Mouse (Mus musculus) heart, embryonic 12.5 days (tissue): ENCODE data around the gene Aunip. TPM values are rescaled to one million over a fixed set of nuclear protein-coding genes. Genes with fewer than 3 reads are reported as not detected.

ENCODE experiments used
- ATAC-seq: fragments of 200-750 bp; cut with Nextera tagmentation; 2 replicates; pipeline ENCODE4 v1.8.0; 2017; ENCODE audit warnings: moderate TSS enrichment, moderate library complexity; ENCODE audit not compliant: insufficient number of reproducible peaks, low FRiP score
- H3K27ac ChIP-seq: fragments of 300-500 bp; sonication (generic); 2 replicates; pipeline ENCODE4 v1.5.1; 2016; ENCODE audit warnings: mild to moderate bottlenecking, moderate library complexity; ENCODE audit not compliant: poor library complexity, severe bottlenecking
- H3K27me3 ChIP-seq: fragments of 300-500 bp; sonication (generic); replicated peaks from 2 replicates; pipeline ENCODE4 v1.6.1; 2016; ENCODE audit warnings: mild to moderate bottlenecking, moderate library complexity
- H3K36me3 ChIP-seq: fragments of 300-500 bp; sonication (generic); 2 replicates; pipeline ENCODE4 v1.6.1; 2016; ENCODE audit warnings: mild to moderate bottlenecking, moderate library complexity
- H3K4me1 ChIP-seq: fragments of 300-500 bp; sonication (generic); replicated peaks from 2 replicates; pipeline ENCODE4 v1.6.1; 2016; ENCODE audit warnings: mild to moderate bottlenecking
- H3K4me2 ChIP-seq: fragments of 300-500 bp; sonication (generic); 2 replicates; pipeline ENCODE4 v1.6.1; 2016; ENCODE audit warnings: mild to moderate bottlenecking, moderate library complexity
- H3K4me3 ChIP-seq: fragments of 300-500 bp; sonication (generic); 2 replicates; pipeline ENCODE4 v1.5.1; 2016; ENCODE audit warnings: mild to moderate bottlenecking
- H3K9ac ChIP-seq: fragments of 300-500 bp; sonication (generic); 2 replicates; pipeline ENCODE4 v1.6.1; 2016; ENCODE audit warnings: mild to moderate bottlenecking, moderate library complexity
- H3K9me3 ChIP-seq: fragments of 300-500 bp; sonication (generic); replicated peaks from 2 replicates; pipeline ENCODE4 v1.6.1; 2016; ENCODE audit warnings: mild to moderate bottlenecking, moderate library complexity
- WGBS: fragments of 180-500 bp; shearing (Covaris S2); methylation state at CpG from one replicate; pipeline ENCODE4 v1.1.7; 2016; 5-methylcytosine and 5-hydroxymethylcytosine counted together
- polyA plus RNA-seq: library from polyadenylated mRNA; unstranded; fragments of >200 nt; fragmentation: Nextera tagmentation; extraction: Ambion mirVana; gene quantifications from 2 replicates; pipeline ENCODE4 v1.2.1, GENCODE M21; 2016

Gene Aunip
- polyA plus RNA-seq, 1 experiment from 2014 or later = 12.0 TPM

GRCm38 (mm10) chr4:134557626-134558249 is 46.9 kb downstream of the Aunip start:
- H3K9me3 ChIP-seq = no peaks in the 10 kb centered on the region
- no peak overlapping the region for H3K4me3 ChIP-seq
- peaks cover 16% of the 10 kb centered on the region for H3K36me3 ChIP-seq
- H3K4me2 ChIP-seq = no peak overlapping the region
- H3K4me1 ChIP-seq = peaks cover 17% of the 10 kb centered on the region
- H3K9ac ChIP-seq = no peak overlapping the region
- H3K27me3 ChIP-seq = no peaks in the 10 kb centered on the region
- WGBS = 22% methylated on average over 16 of the region's 16 CpGs
- H3K27ac ChIP-seq = no peak overlapping the region
- no peak for ATAC-seq

GRCm38 (mm10) chr4:134558570-134559113 is 47.8 kb downstream of the Aunip start:
- ATAC-seq = no peak
- H3K4me1 ChIP-seq = peaks cover 17% of the 10 kb centered on the region

GRCm38 (mm10) chr4:134559154-134559553 is 48.4 kb downstream of the Aunip start:
- no peak for ATAC-seq
- Histone ChIP-seq H3K4me2 (no peak overlapping the region), H3K36me3 (peaks cover 30% of the 10 kb centered on the region), H3K27ac (no peak overlapping the region), H3K9me3 (no peaks in the 10 kb centered on the region), H3K27me3 (no peaks in the 10 kb centered on the region), H3K9ac (no peak overlapping the region), H3K4me1 (peaks cover 17% of the 10 kb centered on the region), H3K4me3 (no peak overlapping the region)
- 75% methylated on average over 7 of the region's 7 CpGs for WGBS

More at GRCm38 (mm10) chr4:134558570-134559113, 47.8 kb downstream of the Aunip start:
- H3K9me3 ChIP-seq = no peaks in the 10 kb centered on the region
- H3K4me2 ChIP-seq = no peak overlapping the region
- 52% methylated on average over 9 of the region's 9 CpGs for WGBS
- H3K27ac ChIP-seq = no peak overlapping the region
- H3K36me3 ChIP-seq = peaks cover 25% of the 10 kb centered on the region
- 0 out of 2 replicates have a peak overlapping the region, but pooled peaks have one; percentile 31 for H3K9ac ChIP-seq
- no peaks in the 10 kb centered on the region for H3K27me3 ChIP-seq
- no peak overlapping the region for H3K4me3 ChIP-seq

- Histone ChIP-seq H3K9me3 (peaks cover 3% of the 10 kb centered on the region; the same call in 1 of the 2 replicates), H3K4me1 (peaks cover 17% of the 10 kb centered on the region), H3K27ac (no peak overlapping the region), H3K36me3 (peaks cover 45% of the 10 kb centered on the region), H3K9ac (no peak overlapping the region), H3K4me2 (no peak overlapping the region), H3K27me3 (no peaks in the 10 kb centered on the region), H3K4me3 (no peak overlapping the region)
- 83% methylated on average over 8 of the region's 8 CpGs for WGBS
- ATAC-seq = no peak
Measured at GRCm38 (mm10) chr4:134560699-134561098, 49.9 kb downstream of the Aunip start.

- Histone ChIP-seq H3K4me3 (no peak overlapping the region), H3K4me2 (no peak overlapping the region), H3K27ac (no peak overlapping the region), H3K9ac (no peak overlapping the region), H3K4me1 (peaks cover 17% of the 10 kb centered on the region), H3K27me3 (no peaks in the 10 kb centered on the region), H3K36me3 (peaks cover 56% of the 10 kb centered on the region), H3K9me3 (peaks cover 3% of the 10 kb centered on the region; the same call in 1 of the 2 replicates)
- no peak for ATAC-seq
- WGBS = 86% methylated on average over 2 of the region's 2 CpGs
Measured at GRCm38 (mm10) chr4:134562014-134562413, 51.2 kb downstream of the Aunip start.

- H3K4me2 ChIP-seq = no peak overlapping the region
- 76% methylated on average over 16 of the region's 16 CpGs for WGBS
- H3K4me3 ChIP-seq = no peak overlapping the region
- peaks cover 6% of the 10 kb centered on the region; the same call in 1 of the 2 replicates for H3K4me1 ChIP-seq
- no peak overlapping the region for H3K27ac ChIP-seq
- no peak for ATAC-seq
- H3K27me3 ChIP-seq = no peaks in the 10 kb centered on the region
- peaks cover 3% of the 10 kb centered on the region; the same call in 1 of the 2 replicates for H3K9me3 ChIP-seq
- H3K36me3 ChIP-seq = peaks cover 70% of the 10 kb centered on the region
- H3K9ac ChIP-seq = no peak overlapping the region
Measured at GRCm38 (mm10) chr4:134563624-134564023, 52.8 kb downstream of the Aunip start.

- 74% methylated on average over 6 of the region's 6 CpGs for WGBS
Measured at GRCm38 (mm10) chr4:134564093-134564492, 53.3 kb downstream of the Aunip start.

GRCm38 (mm10) chr4:134567377-134568226 is 56.8 kb downstream of the Aunip start:
- no peak overlapping the region for H3K9ac ChIP-seq

More at GRCm38 (mm10) chr4:134564093-134564492, 53.3 kb downstream of the Aunip start:
- H3K27ac ChIP-seq = no peak overlapping the region
- H3K9ac ChIP-seq = no peak overlapping the region
- H3K9me3 ChIP-seq = peaks cover 3% of the 10 kb centered on the region; the same call in 1 of the 2 replicates
- no peak overlapping the region for H3K4me3 ChIP-seq
- no peaks in the 10 kb centered on the region for H3K27me3 ChIP-seq
- H3K4me1 ChIP-seq = 0 out of 2 replicates have a peak, but pooled peaks cover 1% of the 10 kb centered on the region
- peaks cover 75% of the 10 kb centered on the region for H3K36me3 ChIP-seq
- H3K4me2 ChIP-seq = no peak overlapping the region
- ATAC-seq = no peak

GRCm38 (mm10) chr4:134569205-134569604 is 58.4 kb downstream of the Aunip start:
- Histone ChIP-seq H3K4me1 (no peaks in the 10 kb centered on the region), H3K27me3 (no peaks in the 10 kb centered on the region), H3K4me3 (no peak overlapping the region), H3K27ac (no peak overlapping the region), H3K9me3 (peaks cover 3% of the 10 kb centered on the region; the same call in 1 of the 2 replicates), H3K36me3 (peaks cover 70% of the 10 kb centered on the region), H3K4me2 (no peak overlapping the region), H3K9ac (no peak overlapping the region)
- WGBS = 72% methylated on average over 6 of the region's 6 CpGs
- ATAC-seq = no peak

More at GRCm38 (mm10) chr4:134567377-134568226, 56.8 kb downstream of the Aunip start:
- H3K4me2 ChIP-seq = no peak overlapping the region
- H3K9me3 ChIP-seq = peaks cover 3% of the 10 kb centered on the region; the same call in 1 of the 2 replicates
- 48% methylated on average over 19 of the region's 19 CpGs for WGBS
- no peak for ATAC-seq
- H3K36me3 ChIP-seq = peaks cover 77% of the 10 kb centered on the region
- H3K4me3 ChIP-seq = no peak overlapping the region
- no peaks in the 10 kb centered on the region for H3K4me1 ChIP-seq
- no peak overlapping the region for H3K27ac ChIP-seq
- no peaks in the 10 kb centered on the region for H3K27me3 ChIP-seq

- Histone ChIP-seq H3K36me3 (peaks cover 70% of the 10 kb centered on the region), H3K9me3 (peaks cover 3% of the 10 kb centered on the region; the same call in 1 of the 2 replicates), H3K9ac (no peak overlapping the region), H3K4me1 (no peaks in the 10 kb centered on the region), H3K27me3 (no peaks in the 10 kb centered on the region), H3K4me3 (no peak overlapping the region), H3K27ac (no peak overlapping the region), H3K4me2 (no peak overlapping the region)
- 83% methylated on average over 8 of the region's 8 CpGs for WGBS
- ATAC-seq = no peak
Measured at GRCm38 (mm10) chr4:134569831-134570230, 59.0 kb downstream of the Aunip start.
